8 mouse cellular contexts compared by ENCODE assay signal in genomic region chr2:77316961-77317360, GRCm38 (mm10). TPM values are rescaled to one million over a fixed set of nuclear protein-coding genes. Genes with fewer than 3 reads are reported as not detected.
DNase-seq lines count a peak whose midpoint lies in the region; ATAC-seq and TF ChIP-seq lines count a peak whose summit lies in the region.

No protein-coding gene starts in this region.

- H3K27me3 ChIP-seq in heart, embryonic 12.5 days (replicated peaks): no peaks in the 10 kb centered on the region
- H3K27me3 ChIP-seq in thymus, adult 2 months (ENCODE audit: control insufficient read depth, insufficient read depth, low read length): no peaks in the 10 kb centered on the region

- peak; percentile 50 for DNase-seq in kidney, postnatal 14 days
- no peak for DNase-seq in kidney, postnatal 25 days
- DNase-seq in gastrocnemius, adult 8-10 months (ENCODE audit: low spot score in 2 of 2): peak; percentile 80 to 82
- peak; percentile 47 to 82 for DNase-seq in lung, postnatal 4 days
- no peak for DNase-seq in neural tube, embryonic 10.5 days (ENCODE audit: extremely low spot score, low spot score)
- DNase-seq in thymus, adult 2 months: no peak
- no peak for DNase-seq in spleen, postnatal 14 days (ENCODE audit: low spot score in 2 of 2)

- no peak for TF ChIP-seq POLR2A in thymus, adult 2 months (IDR thresholded peaks at IDR 0.05; ENCODE audit: control insufficient read depth, extremely low read depth, insufficient read depth, low read length, poor library complexity)

- TF ChIP-seq CTCF in thymus, adult 2 months (IDR thresholded peaks at IDR 0.05; ENCODE audit: borderline replicate concordance, control insufficient read depth, extremely low read depth, insufficient read depth, low read length, poor library complexity): no peak

- H3K9ac ChIP-seq in heart, embryonic 12.5 days: no peak overlapping the region

- H3K36me3 ChIP-seq in heart, embryonic 12.5 days: no peaks in the 10 kb centered on the region
- no peaks in the 10 kb centered on the region for H3K36me3 ChIP-seq in thymus, adult 2 months (ENCODE audit: control insufficient read depth, insufficient read depth, low read length)

- peaks cover 21% of the 10 kb centered on the region for H3K4me1 ChIP-seq in heart, embryonic 12.5 days (replicated peaks)
- no peaks in the 10 kb centered on the region for H3K4me1 ChIP-seq in thymus, adult 2 months (replicated peaks; ENCODE audit: control insufficient read depth, insufficient read depth, low read length)

- H3K4me3 ChIP-seq in heart, embryonic 12.5 days: no peak overlapping the region
- no peak overlapping the region for H3K4me3 ChIP-seq in thymus, adult 2 months (ENCODE audit: control insufficient read depth, insufficient read depth, low read length)

- H3K27ac ChIP-seq in heart, embryonic 12.5 days (ENCODE audit: poor library complexity, severe bottlenecking): peak overlapping the region; percentile 64; the same call in 1 of the 2 replicates
- H3K27ac ChIP-seq in thymus, adult 2 months (ENCODE audit: control insufficient read depth, insufficient read depth, low read length): no peak overlapping the region

- peak overlapping the region; percentile 24 for H3K4me2 ChIP-seq in heart, embryonic 12.5 days

- H3K9me3 ChIP-seq in heart, embryonic 12.5 days (replicated peaks): no peaks in the 10 kb centered on the region

- ATAC-seq in heart, embryonic 12.5 days (ENCODE audit: insufficient number of reproducible peaks, low FRiP score): no peak

- 29% methylated on average over 7 of the region's 7 CpGs for WGBS in heart, embryonic 12.5 days
- 76% methylated on average over 7 of the region's 7 CpGs for WGBS in thymus, adult 2 months

RNA-seq across cellular contexts. Expression of gene Sestd1, which starts 36.6 kb away (rescaled TPM):
- 10 to 100 TPM in 3 of 4 experiments, 1 to 10 TPM in 1; 8.5 to 12.6 (median 10.5) TPM for total RNA-seq in gastrocnemius, adult 8-10 months (2022)
- polyA plus RNA-seq in heart, embryonic 12.5 days (2016; fragmentation: Nextera tagmentation; extraction: Ambion mirVana): 11.2 and 12.5 TPM in 2 replicates
- 9.4 and 9.7 TPM in 2 replicates for polyA plus RNA-seq in thymus, adult 2 months (2012; rRNA removed)

Comparison
In these comparisons a context has a peak if more than half of its experiments do, and no peak if none do; other contexts are left out.
1. DNase-seq: peak in kidney, postnatal 14 days (single experiment), gastrocnemius, adult 8-10 months (2 of 2) and lung, postnatal 4 days (2 of 2); none in kidney, postnatal 25 days (0 of 2), neural tube, embryonic 10.5 days (single experiment), thymus, adult 2 months (single experiment) and spleen, postnatal 14 days (0 of 2).